Mouse (Mus musculus) kidney, embryonic 15.5 days (tissue): Measurements from ENCODE around the gene Cnn2. TPM values are rescaled to one million over a fixed set of nuclear protein-coding genes. Genes with fewer than 3 reads are reported as not detected.

Experiments used
- ATAC-seq: fragments of 200-750 bp; cut with Nextera tagmentation; replicated peaks from 2 replicates; pipeline ENCODE4 v1.8.0; 2017; ENCODE audit warnings: moderate TSS enrichment; ENCODE audit not compliant: low FRiP score
- H3K27ac ChIP-seq: fragments of 300-500 bp; sonication (generic); 2 replicates; pipeline ENCODE4 v1.5.1; 2015; ENCODE audit warnings: mild to moderate bottlenecking, inconsistent platforms
- H3K27me3 ChIP-seq: fragments of 300-500 bp; sonication (generic); 2 replicates; pipeline ENCODE4 v1.6.1; 2015; ENCODE audit warnings: inconsistent platforms
- H3K36me3 ChIP-seq: fragments of 300-500 bp; sonication (generic); 2 replicates; pipeline ENCODE4 v1.6.1; 2015; ENCODE audit warnings: inconsistent platforms
- H3K4me1 ChIP-seq: fragments of 300-500 bp; sonication (generic); 2 replicates; pipeline ENCODE4 v1.6.1; 2015; ENCODE audit warnings: inconsistent platforms
- H3K4me2 ChIP-seq: fragments of 300-500 bp; sonication (generic); 2 replicates; pipeline ENCODE4 v1.6.1; 2015; ENCODE audit warnings: moderate library complexity, mild to moderate bottlenecking, inconsistent platforms
- H3K4me3 ChIP-seq: fragments of 300-500 bp; sonication (generic); replicated peaks from 2 replicates; pipeline ENCODE4 v1.5.1; 2015; ENCODE audit warnings: mild to moderate bottlenecking, inconsistent platforms
- H3K9ac ChIP-seq: fragments of 300-500 bp; sonication (generic); 2 replicates; pipeline ENCODE4 v1.6.1; 2015; ENCODE audit warnings: mild to moderate bottlenecking, inconsistent platforms
- H3K9me3 ChIP-seq: fragments of 300-500 bp; sonication (generic); replicated peaks from 2 replicates; pipeline ENCODE4 v1.6.1; 2016; ENCODE audit warnings: inconsistent platforms
- WGBS: fragments of 180-500 bp; shearing (Covaris S2); methylation state at CpG from one replicate; pipeline ENCODE4 v1.1.7; 2015; ENCODE audit warnings: mixed read lengths; 5-methylcytosine and 5-hydroxymethylcytosine counted together
- polyA plus RNA-seq: library from polyadenylated mRNA; unstranded; fragments of >200 nt; fragmentation: Nextera tagmentation; extraction: Ambion mirVana; gene quantifications from 2 replicates; pipeline ENCODE4 v1.2.1, GENCODE M21; 2015

Cnn2 gene
- polyA plus RNA-seq, 1 experiment from 2014 or later: 292 TPM

GRCm38 (mm10) chr10:79995636-79996035, 7.3 kb downstream of the Cnn2 start:
- Histone ChIP-seq H3K9me3 (peaks cover 7% of the 10 kb centered on the region; the same call in 1 of the 2 replicates), H3K9ac (no peak overlapping the region), H3K4me1 (peaks cover 35% of the 10 kb centered on the region), H3K36me3 (peaks cover 46% of the 10 kb centered on the region), H3K4me3 (no peak overlapping the region), H3K4me2 (no peak overlapping the region), H3K27ac (peak overlapping the region; percentile 39; the same call in 1 of the 2 replicates), H3K27me3 (peaks cover 4% of the 10 kb centered on the region)
- WGBS: 69% methylated on average over 1 of the region's 1 CpGs
- ATAC-seq: no peak

GRCm38 (mm10) chr10:79996272-79997033, 8.1 kb downstream of the Cnn2 start, which contains the start of gene Abca7:
TSS of gene Abca7 (plus strand) at chr10:79996494.
- Histone ChIP-seq H3K9ac (peak within 1 kb of the TSS; percentile 62), H3K27me3 (peaks cover 9% of the 10 kb centered on the region), H3K4me3 (peak within 1 kb of the TSS; percentile 61), H3K4me2 (peak within 1 kb of the TSS; percentile 87), H3K4me1 (peaks cover 28% of the 10 kb centered on the region), H3K27ac (peak within 1 kb of the TSS; percentile 77), H3K9me3 (peaks cover 3% of the 10 kb centered on the region; the same call in 1 of the 2 replicates), H3K36me3 (peaks cover 38% of the 10 kb centered on the region)
- peak; percentile 89 for ATAC-seq
- under 1% methylated on average over 34 of the region's 34 CpGs for WGBS

- Histone ChIP-seq H3K4me1 (peaks cover 32% of the 10 kb centered on the region), H3K36me3 (peaks cover 30% of the 10 kb centered on the region), H3K27me3 (peaks cover 16% of the 10 kb centered on the region), H3K4me3 (peak overlapping the region; percentile 61), H3K27ac (peak overlapping the region; percentile 77), H3K4me2 (peak overlapping the region; percentile 87), H3K9ac (peak overlapping the region; percentile 62), H3K9me3 (no peaks in the 10 kb centered on the region)
- ATAC-seq: peak; percentile 67
- under 1% methylated on average over 35 of the region's 35 CpGs for WGBS
These were observed 8.8 kb downstream of the Cnn2 start for GRCm38 (mm10) chr10:79997034-79997760.

GRCm38 (mm10) chr10:79997819-79998218, 9.4 kb downstream of the Cnn2 start:
- no peak overlapping the region for H3K27ac ChIP-seq
- peak overlapping the region; percentile 61 for H3K4me3 ChIP-seq
- peaks cover 24% of the 10 kb centered on the region for H3K36me3 ChIP-seq
- peak overlapping the region; percentile 87 for H3K4me2 ChIP-seq
- peaks cover 16% of the 10 kb centered on the region for H3K27me3 ChIP-seq
- 13% methylated on average over 15 of the region's 15 CpGs for WGBS
- H3K9ac ChIP-seq: no peak overlapping the region; the same call in 1 of the 2 replicates
- H3K9me3 ChIP-seq: no peaks in the 10 kb centered on the region
- H3K4me1 ChIP-seq: peaks cover 37% of the 10 kb centered on the region
- ATAC-seq: no peak

- ATAC-seq: no peak
- H3K4me1 ChIP-seq: peaks cover 37% of the 10 kb centered on the region
- no peaks in the 10 kb centered on the region for H3K36me3 ChIP-seq
- 75% methylated on average over 9 of the region's 9 CpGs for WGBS
- no peak overlapping the region for H3K9ac ChIP-seq
- no peaks in the 10 kb centered on the region for H3K9me3 ChIP-seq
- H3K27ac ChIP-seq: no peak overlapping the region
- no peak overlapping the region for H3K4me3 ChIP-seq
- H3K27me3 ChIP-seq: peaks cover 19% of the 10 kb centered on the region
- H3K4me2 ChIP-seq: no peak overlapping the region
These were observed 13.6 kb downstream of the Cnn2 start for GRCm38 (mm10) chr10:80001945-80002344.

GRCm38 (mm10) chr10:80002829-80003228, 14.4 kb downstream of the Cnn2 start:
- Histone ChIP-seq H3K4me3 (no peak overlapping the region), H3K4me2 (peak overlapping the region; percentile 10; the same call in 1 of the 2 replicates), H3K9ac (no peak overlapping the region), H3K27me3 (peaks cover 19% of the 10 kb centered on the region), H3K4me1 (peaks cover 29% of the 10 kb centered on the region), H3K27ac (no peak overlapping the region), H3K36me3 (no peaks in the 10 kb centered on the region), H3K9me3 (no peaks in the 10 kb centered on the region)
- WGBS: 26% methylated on average over 21 of the region's 21 CpGs
- no peak for ATAC-seq

GRCm38 (mm10) chr10:80003374-80004232, 15.2 kb downstream of the Cnn2 start:
- Histone ChIP-seq H3K9ac (no peak overlapping the region), H3K4me1 (peaks cover 21% of the 10 kb centered on the region), H3K9me3 (no peaks in the 10 kb centered on the region), H3K27ac (no peak overlapping the region), H3K36me3 (peaks cover 3% of the 10 kb centered on the region; the same call in 1 of the 2 replicates), H3K4me2 (no peak overlapping the region), H3K27me3 (peaks cover 19% of the 10 kb centered on the region), H3K4me3 (no peak overlapping the region)
- ATAC-seq: no peak
- 62% methylated on average over 9 of the region's 9 CpGs for WGBS

GRCm38 (mm10) chr10:80004233-80004705, 15.9 kb downstream of the Cnn2 start:
- Histone ChIP-seq H3K27me3 (peaks cover 19% of the 10 kb centered on the region), H3K4me1 (peaks cover 19% of the 10 kb centered on the region), H3K4me2 (no peak overlapping the region), H3K9me3 (no peaks in the 10 kb centered on the region), H3K27ac (no peak overlapping the region), H3K36me3 (peaks cover 7% of the 10 kb centered on the region; the same call in 1 of the 2 replicates), H3K4me3 (no peak overlapping the region), H3K9ac (no peak overlapping the region)
- WGBS: 86% methylated on average over 8 of the region's 8 CpGs
- no peak for ATAC-seq

GRCm38 (mm10) chr10:80011740-80012139, 23.4 kb downstream of the Cnn2 start:
- Histone ChIP-seq H3K27me3 (peaks cover 46% of the 10 kb centered on the region), H3K4me1 (peaks cover 12% of the 10 kb centered on the region; the same call in 1 of the 2 replicates), H3K36me3 (peaks cover 30% of the 10 kb centered on the region), H3K9ac (no peak overlapping the region), H3K27ac (no peak overlapping the region), H3K9me3 (peaks cover 3% of the 10 kb centered on the region; the same call in 1 of the 2 replicates), H3K4me3 (no peak overlapping the region), H3K4me2 (no peak overlapping the region)
- 82% methylated on average over 6 of the region's 6 CpGs for WGBS
- ATAC-seq: no peak

GRCm38 (mm10) chr10:80013609-80014008, 25.2 kb downstream of the Cnn2 start:
- Histone ChIP-seq H3K9ac (no peak overlapping the region), H3K4me2 (no peak overlapping the region), H3K4me3 (no peak overlapping the region), H3K27ac (no peak overlapping the region), H3K36me3 (peaks cover 27% of the 10 kb centered on the region), H3K27me3 (peaks cover 50% of the 10 kb centered on the region), H3K4me1 (peaks cover 14% of the 10 kb centered on the region), H3K9me3 (peaks cover 3% of the 10 kb centered on the region; the same call in 1 of the 2 replicates)
- ATAC-seq: no peak
- WGBS: 35% methylated on average over 25 of the region's 25 CpGs
